Mouse (Mus musculus) C2C12 (cell line): ENCODE data around the gene Mgat5b. TPM values are rescaled to one million over a fixed set of nuclear protein-coding genes. Genes with fewer than 3 reads are reported as not detected.

Source experiments
- H3K27me3 ChIP-seq: one replicate; pipeline ENCODE4 v1.6.1; 2011; ENCODE audit not compliant: control insufficient read depth, insufficient read depth, insufficient read length
- H3K36me3 ChIP-seq: one replicate; pipeline ENCODE4 v1.6.1; 2011; ENCODE audit not compliant: control insufficient read depth, insufficient read depth
- H3K4me3 ChIP-seq: one replicate; pipeline ENCODE4 v1.5.1; 2011; ENCODE audit warnings: mild to moderate bottlenecking, control low read depth; ENCODE audit not compliant: poor library complexity, insufficient read depth, severe bottlenecking
- H3K79me2 ChIP-seq: one replicate; pipeline ENCODE4 v1.6.1; 2011; ENCODE audit not compliant: control insufficient read depth, insufficient read depth
- H3K79me3 ChIP-seq: one replicate; pipeline ENCODE4 v1.6.1; 2011; ENCODE audit warnings: low read depth, control low read depth
- H3ac ChIP-seq: one replicate; pipeline ENCODE3; 2011; ENCODE audit warnings: low read depth; ENCODE audit not compliant: control insufficient read depth, insufficient read length
- CEBPB ChIP-seq: IDR thresholded peaks from one replicate; pipeline ENCODE4 v1.6.1; 2011; ENCODE audit warnings: low read depth, mild to moderate bottlenecking, control low read depth, moderate library complexity
- CTCF ChIP-seq: IDR thresholded peaks from one replicate; pipeline ENCODE4 v1.5.1; 2011; ENCODE audit not compliant: control insufficient read depth, insufficient read depth, insufficient read length
- FOSL1 ChIP-seq: IDR thresholded peaks from one replicate; pipeline ENCODE4 v1.8.0; 2011; ENCODE audit warnings: mild to moderate bottlenecking, low read length; ENCODE audit not compliant: poor library complexity, insufficient read depth, severe bottlenecking
- MAX ChIP-seq: IDR thresholded peaks from one replicate; pipeline ENCODE4 v1.6.1; 2011; ENCODE audit warnings: mild to moderate bottlenecking, control low read depth
- MYOD1 ChIP-seq: IDR thresholded peaks from one replicate; pipeline ENCODE4 v1.6.1; 2011; ENCODE audit warnings: low read depth; ENCODE audit not compliant: control insufficient read depth, insufficient read length
- MYOG ChIP-seq: IDR thresholded peaks from one replicate; pipeline ENCODE4 v1.6.1; 2011; ENCODE audit not compliant: control insufficient read depth, insufficient read length; ENCODE audit errors: extremely low read depth
- USF1 ChIP-seq: IDR thresholded peaks from one replicate; pipeline ENCODE4 v1.6.1; 2011; ENCODE audit warnings: low read depth, mild to moderate bottlenecking, control low read depth, moderate library complexity
- polyA plus RNA-seq: library from polyadenylated mRNA; unstranded; fragments of >200 nt; fragmentation: generic; extraction: Trizol; gene quantifications from one replicate; pipeline ENCODE4 v1.2.1, GENCODE M21; 2012; ENCODE audit warnings: missing spikeins

The Mgat5b gene
- polyA plus RNA-seq, 1 experiment: not detected

GRCm38 (mm10) chr11:116922058-116922457, 3.4 kb downstream of the Mgat5b start:
- TF ChIP-seq MAX (no peak), MYOD1 (peak; percentile 29)
- Histone ChIP-seq H3ac (no peak overlapping the region), H3K27me3 (peaks cover 77% of the 10 kb centered on the region), H3K79me3 (no peaks in the 10 kb centered on the region), H3K79me2 (no peaks in the 10 kb centered on the region), H3K36me3 (no peaks in the 10 kb centered on the region), H3K4me3 (no peak overlapping the region)

GRCm38 (mm10) chr11:116928031-116928430, 9.4 kb downstream of the Mgat5b start:
- H3K79me3 ChIP-seq: no peaks in the 10 kb centered on the region
- H3K4me3 ChIP-seq: no peak overlapping the region
- H3K79me2 ChIP-seq: no peaks in the 10 kb centered on the region
- H3K36me3 ChIP-seq: no peaks in the 10 kb centered on the region
- no peak for TF ChIP-seq MYOG
- no peak for TF ChIP-seq USF1
- no peak for TF ChIP-seq MAX
- TF ChIP-seq CEBPB: no peak
- no peak for TF ChIP-seq MYOD1
- TF ChIP-seq CTCF: no peak
- no peak for TF ChIP-seq FOSL1
- peaks cover 81% of the 10 kb centered on the region for H3K27me3 ChIP-seq
- H3ac ChIP-seq: no peak overlapping the region

GRCm38 (mm10) chr11:116934862-116935261, 16.2 kb downstream of the Mgat5b start:
- no peak overlapping the region for H3ac ChIP-seq
- H3K36me3 ChIP-seq: no peaks in the 10 kb centered on the region
- H3K27me3 ChIP-seq: peaks cover 89% of the 10 kb centered on the region
- H3K79me3 ChIP-seq: no peaks in the 10 kb centered on the region
- no peak for TF ChIP-seq MYOG
- no peak for TF ChIP-seq CTCF
- no peak for TF ChIP-seq MYOD1
- no peak for TF ChIP-seq CEBPB
- TF ChIP-seq MAX: no peak
- no peak for TF ChIP-seq FOSL1
- no peak for TF ChIP-seq USF1
- H3K79me2 ChIP-seq: no peaks in the 10 kb centered on the region
- no peak overlapping the region for H3K4me3 ChIP-seq

GRCm38 (mm10) chr11:116935354-116935753, 16.7 kb downstream of the Mgat5b start:
- H3K79me2 ChIP-seq: no peaks in the 10 kb centered on the region
- H3ac ChIP-seq: no peak overlapping the region
- TF ChIP-seq USF1: no peak
- no peak for TF ChIP-seq MAX
- no peak for TF ChIP-seq FOSL1
- no peak for TF ChIP-seq CTCF
- TF ChIP-seq MYOG: no peak
- TF ChIP-seq CEBPB: no peak
- no peak for TF ChIP-seq MYOD1
- no peak overlapping the region for H3K4me3 ChIP-seq
- peaks cover 90% of the 10 kb centered on the region for H3K27me3 ChIP-seq
- H3K79me3 ChIP-seq: no peaks in the 10 kb centered on the region
- H3K36me3 ChIP-seq: no peaks in the 10 kb centered on the region

DNA sequence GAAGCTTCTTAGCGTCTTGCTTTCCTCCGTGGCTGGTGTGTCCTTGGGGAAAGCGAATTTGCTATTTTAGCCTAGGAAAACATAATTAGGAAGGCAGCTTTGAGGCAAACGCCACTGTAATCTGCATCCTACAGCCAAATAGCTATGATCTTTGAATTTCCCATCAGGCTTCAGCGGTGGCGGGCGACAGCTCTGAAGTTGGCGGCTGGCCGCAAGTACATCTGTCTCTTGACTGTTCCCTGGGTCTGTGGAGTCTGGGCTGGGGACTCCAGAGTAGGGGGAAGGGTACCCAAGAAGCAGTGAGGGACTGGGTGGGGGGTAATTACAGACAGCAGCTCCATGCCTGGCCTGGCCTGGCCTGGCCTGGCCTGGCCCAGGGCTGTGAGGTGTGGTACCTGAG, 17.3 kb downstream of the Mgat5b start:
- no peaks in the 10 kb centered on the region for H3K36me3 ChIP-seq
- no peaks in the 10 kb centered on the region for H3K79me2 ChIP-seq
- H3K27me3 ChIP-seq: peaks cover 90% of the 10 kb centered on the region
- H3K79me3 ChIP-seq: no peaks in the 10 kb centered on the region
- no peak overlapping the region for H3ac ChIP-seq
- TF ChIP-seq MYOG (no peak), FOSL1 (no peak), USF1 (no peak), MYOD1 (no peak), CTCF (no peak), MAX (no peak), CEBPB (no peak)
- H3K4me3 ChIP-seq: no peak overlapping the region

GRCm38 (mm10) chr11:116937141-116937540, 18.5 kb downstream of the Mgat5b start:
- H3ac ChIP-seq: no peak overlapping the region
- TF ChIP-seq MYOG (no peak), MAX (no peak), CEBPB (no peak), MYOD1 (no peak), FOSL1 (no peak), USF1 (no peak), CTCF (no peak)
- peaks cover 93% of the 10 kb centered on the region for H3K27me3 ChIP-seq
- no peak overlapping the region for H3K4me3 ChIP-seq
- no peaks in the 10 kb centered on the region for H3K36me3 ChIP-seq
- H3K79me2 ChIP-seq: no peaks in the 10 kb centered on the region
- H3K79me3 ChIP-seq: no peaks in the 10 kb centered on the region
